Mouse (Mus musculus): Measurements from ENCODE around the gene Fads3.

The Fads3 gene

GRCm38 (mm10) chr19:10022414-10023303 lies 18.7 kb upstream of the Fads3 start:
- DNase-seq = no peak

GRCm38 (mm10) chr19:10023304-10023758 lies 18.0 kb upstream of the Fads3 start:
- DNase-seq = no peak

- no peak for DNase-seq
These were observed 16.0 kb upstream of the Fads3 start for GRCm38 (mm10) chr19:10025169-10025875.

- no peak for DNase-seq
These were observed 11.6 kb upstream of the Fads3 start for GRCm38 (mm10) chr19:10029746-10030145.

- peak; percentile 79 for DNase-seq
These were observed 8.0 kb upstream of the Fads3 start for GRCm38 (mm10) chr19:10033211-10033973.

- DNase-seq = no peak
These were observed 7.0 kb upstream of the Fads3 start for GRCm38 (mm10) chr19:10034356-10034755.

- DNase-seq = peak; percentile 72
These were observed 6.5 kb upstream of the Fads3 start for GRCm38 (mm10) chr19:10034785-10035447.

- no peak for DNase-seq
These were observed 3.8 kb upstream of the Fads3 start for GRCm38 (mm10) chr19:10037534-10037933.

GRCm38 (mm10) chr19:10038364-10038763 lies 3.0 kb upstream of the Fads3 start:
- no peak for DNase-seq

GRCm38 (mm10) chr19:10038910-10039309 lies 2.5 kb upstream of the Fads3 start:
- DNase-seq = peak; percentile 59

GRCm38 (mm10) chr19:10039615-10040014 lies 1.8 kb upstream of the Fads3 start:
- peak; percentile 59 for DNase-seq

- DNase-seq = peak; percentile 82
These were observed 442 bp upstream of the Fads3 start for GRCm38 (mm10) chr19:10040866-10041387.

GRCm38 (mm10) chr19:10042232-10042631 lies 863 bp downstream of the Fads3 start:
- DNase-seq = peak; percentile 56

GRCm38 (mm10) chr19:10042816-10043215 lies 1.4 kb downstream of the Fads3 start:
- DNase-seq = peak; percentile 52

GRCm38 (mm10) chr19:10043643-10044042 lies 2.3 kb downstream of the Fads3 start:
- peak; percentile 42 for DNase-seq

- DNase-seq = no peak
These were observed 4.3 kb downstream of the Fads3 start for GRCm38 (mm10) chr19:10045707-10046106.

GRCm38 (mm10) chr19:10046346-10046745 lies 5.0 kb downstream of the Fads3 start:
- DNase-seq = no peak

- no peak for DNase-seq
These were observed 5.6 kb downstream of the Fads3 start for GRCm38 (mm10) chr19:10046983-10047382.

- no peak for DNase-seq
These were observed 8.2 kb downstream of the Fads3 start for GRCm38 (mm10) chr19:10049533-10049932.

GRCm38 (mm10) chr19:10050438-10050837 lies 9.1 kb downstream of the Fads3 start:
- no peak for DNase-seq

GRCm38 (mm10) chr19:10052698-10053097 lies 11.3 kb downstream of the Fads3 start:
- DNase-seq = no peak

GRCm38 (mm10) chr19:10053692-10054260 lies 12.4 kb downstream of the Fads3 start:
- DNase-seq = no peak
